In genomic region chr14:105392079-105392813, GRCm38 (mm10) we compare ENCODE assay signal across 27 mouse cellular contexts.
DNase-seq lines count a peak whose midpoint lies in the region; ATAC-seq and TF ChIP-seq lines count a peak whose summit lies in the region.
"Had no signal": no experiment of that assay in that cellular context is flagged by ENCODE, and none has a peak within 500 bp of the region (broad histone marks: within the 10 kb centered on the region; RNA-seq: fewer than 3 reads in every experiment).

No protein-coding gene starts in this region.

- H3K4me1 ChIP-seq in forebrain, embryonic 13.5 days: peaks cover 8% of the 10 kb centered on the region; the same call in 1 of the 2 replicates
- no peaks in the 10 kb centered on the region for H3K4me1 ChIP-seq in forebrain, postnatal 0 days (ENCODE audit: insufficient read depth)
- H3K4me1 ChIP-seq in heart, embryonic 15.5 days (replicated peaks): peaks cover 21% of the 10 kb centered on the region
- 0 out of 2 replicates have a peak, but pooled peaks cover 5% of the 10 kb centered on the region for H3K4me1 ChIP-seq in lung, embryonic 14.5 days (ENCODE audit: insufficient read depth)
- H3K4me1 ChIP-seq: neural tube, embryonic 12.5 days had no signal

- H3K36me3 ChIP-seq in forebrain, embryonic 13.5 days (ENCODE audit: poor library complexity, severe bottlenecking): no peaks in the 10 kb centered on the region
- no peaks in the 10 kb centered on the region for H3K36me3 ChIP-seq in forebrain, postnatal 0 days (ENCODE audit: insufficient read depth)
- H3K36me3 ChIP-seq in heart, embryonic 15.5 days: no peaks in the 10 kb centered on the region
- H3K36me3 ChIP-seq in lung, embryonic 14.5 days (ENCODE audit: insufficient read depth): no peaks in the 10 kb centered on the region
- H3K36me3 ChIP-seq: embryonic facial prominence, embryonic 15.5 days; forebrain, embryonic 15.5 days; limb, embryonic 13.5 days; neural tube, embryonic 12.5 days had no signal

- no peak overlapping the region for H3K4me2 ChIP-seq in forebrain, embryonic 13.5 days
- H3K4me2 ChIP-seq in forebrain, postnatal 0 days (ENCODE audit: low read depth): no peak overlapping the region
- H3K4me2 ChIP-seq in heart, embryonic 15.5 days: peak overlapping the region; percentile 17; the same call in 1 of the 2 replicates
- peak overlapping the region; percentile 16; the same call in 1 of the 2 replicates for H3K4me2 ChIP-seq in lung, embryonic 14.5 days
- H3K4me2 ChIP-seq: embryonic facial prominence, embryonic 15.5 days; forebrain, embryonic 15.5 days; hindbrain, embryonic 14.5 days; limb, embryonic 13.5 days; neural tube, embryonic 12.5 days had no signal

- no peak overlapping the region for H3K9ac ChIP-seq in forebrain, embryonic 13.5 days
- no peak overlapping the region for H3K9ac ChIP-seq in forebrain, postnatal 0 days
- H3K9ac ChIP-seq in heart, embryonic 15.5 days: no peak overlapping the region
- H3K9ac ChIP-seq in lung, embryonic 14.5 days: no peak overlapping the region
- H3K9ac ChIP-seq: embryonic facial prominence, embryonic 15.5 days; forebrain, embryonic 15.5 days; hindbrain, embryonic 14.5 days; limb, embryonic 13.5 days; neural tube, embryonic 12.5 days had no signal

- H3K4me3 ChIP-seq in forebrain, embryonic 13.5 days: no peak overlapping the region
- H3K4me3 ChIP-seq in forebrain, postnatal 0 days (ENCODE audit: low read depth, low read length): no peak overlapping the region
- H3K4me3 ChIP-seq in heart, embryonic 15.5 days: no peak overlapping the region
- no peak overlapping the region for H3K4me3 ChIP-seq in lung, embryonic 14.5 days (ENCODE audit: low read depth, low read length)
- H3K4me3 ChIP-seq: embryonic facial prominence, embryonic 15.5 days; forebrain, embryonic 15.5 days; limb, embryonic 13.5 days; neural tube, embryonic 12.5 days had no signal

- no peak for DNase-seq in forebrain, postnatal 0 days
- no peak for DNase-seq in heart, adult 18-20 months
- peak; percentile 79 for DNase-seq in lung, embryonic 14.5 days
- DNase-seq in lung, postnatal 25 days (ENCODE audit: low spot score): no peak
- peak; percentile 19 for DNase-seq in NIH3T3 (ENCODE audit: low read depth)
- DNase-seq in thymus, postnatal 4 days: no peak
- DNase-seq: adrenal gland, postnatal 25 days; cerebellum, adult 8-10 months; cerebellum, postnatal 36 days; embryo, embryonic 11 days; gastrocnemius, postnatal 10 days; kidney, adult 2 months; layer of hippocampus, adult 9-11 months; midbrain, embryonic 14.5 days; retina, postnatal 1 day; right cerebral cortex, postnatal 25 days; spleen, adult 18-20 months had no signal

- no peak overlapping the region for H3K27ac ChIP-seq in forebrain, embryonic 13.5 days
- no peak overlapping the region for H3K27ac ChIP-seq in forebrain, postnatal 0 days (ENCODE audit: low read depth, low read length)
- H3K27ac ChIP-seq in heart, embryonic 15.5 days: no peak overlapping the region
- 0 out of 2 replicates have a peak overlapping the region, but pooled peaks have one; percentile 27 for H3K27ac ChIP-seq in lung, embryonic 14.5 days (ENCODE audit: low read depth)
- H3K27ac ChIP-seq: embryonic facial prominence, embryonic 15.5 days; forebrain, embryonic 15.5 days; hindbrain, embryonic 14.5 days; kidney, postnatal 0 days; limb, embryonic 13.5 days; neural tube, embryonic 12.5 days had no signal

- WGBS in forebrain, embryonic 13.5 days: 86% methylated on average over 21 of the region's 21 CpGs
- 77% methylated on average over 21 of the region's 21 CpGs for WGBS in forebrain, postnatal 0 days
- 42% methylated on average over 21 of the region's 21 CpGs for WGBS in heart, embryonic 15.5 days
- WGBS in lung, embryonic 14.5 days: 44% methylated on average over 21 of the region's 21 CpGs

- peaks cover 5% of the 10 kb centered on the region; the same call in 1 of the 2 replicates for H3K27me3 ChIP-seq in forebrain, embryonic 13.5 days
- no peaks in the 10 kb centered on the region for H3K27me3 ChIP-seq in forebrain, postnatal 0 days (ENCODE audit: insufficient read depth, low read length)
- no peaks in the 10 kb centered on the region for H3K27me3 ChIP-seq in heart, embryonic 15.5 days
- no peaks in the 10 kb centered on the region for H3K27me3 ChIP-seq in lung, embryonic 14.5 days (ENCODE audit: insufficient read depth, low read length)
- H3K27me3 ChIP-seq: embryonic facial prominence, embryonic 15.5 days; forebrain, embryonic 15.5 days; limb, embryonic 13.5 days; neural tube, embryonic 12.5 days had no signal

- no peaks in the 10 kb centered on the region for H3K9me3 ChIP-seq in forebrain, embryonic 13.5 days (replicated peaks)
- H3K9me3 ChIP-seq in forebrain, postnatal 0 days (ENCODE audit: low read length): no peaks in the 10 kb centered on the region
- H3K9me3 ChIP-seq in heart, embryonic 15.5 days (replicated peaks): no peaks in the 10 kb centered on the region
- H3K9me3 ChIP-seq in lung, embryonic 14.5 days (ENCODE audit: low read depth, low read length): no peaks in the 10 kb centered on the region
- H3K9me3 ChIP-seq: embryonic facial prominence, embryonic 15.5 days; forebrain, embryonic 15.5 days; limb, embryonic 13.5 days; neural tube, embryonic 12.5 days had no signal

- no peak for TF ChIP-seq CTCF in forebrain, postnatal 0 days (IDR thresholded peaks at IDR 0.05; ENCODE audit: low read depth)
- TF ChIP-seq CTCF in lung, embryonic 14.5 days (IDR thresholded peaks at IDR 0.05; ENCODE audit: low read depth): no peak

- ATAC-seq in forebrain, embryonic 13.5 days: 0 out of 2 replicates have a peak, but pooled peaks have one; percentile 13
- ATAC-seq in forebrain, postnatal 0 days: no peak
- ATAC-seq in heart, embryonic 15.5 days (replicated peaks; ENCODE audit: insufficient number of reproducible peaks, insufficient read depth, low FRiP score, low read depth): peak; percentile 64; the same call in 1 of the 2 replicates
- ATAC-seq in lung, embryonic 14.5 days (ENCODE audit: insufficient read depth): peak; percentile 73
- ATAC-seq: CD4-positive, CD25-positive, alpha-beta regulatory T cell, adult 4 months; forebrain, embryonic 15.5 days; inflammation-experienced regulatory T-cells, adult 6 months had no signal

Comparison
In these comparisons a context has a peak if more than half of its experiments do, and no peak if none do; other contexts are left out.
1. DNase-seq: peak in lung, embryonic 14.5 days (single experiment) and NIH3T3 (single experiment); none in forebrain, postnatal 0 days (single experiment), heart, adult 18-20 months (0 of 2), lung, postnatal 25 days (single experiment) and thymus, postnatal 4 days (single experiment).
2. H3K4me2 ChIP-seq: peak in heart, embryonic 15.5 days (single experiment) and lung, embryonic 14.5 days (single experiment); none in forebrain, embryonic 13.5 days (single experiment) and forebrain, postnatal 0 days (single experiment).